Mouse (Mus musculus) gastrocnemius, adult 18-20 months (tissue): ENCODE results near the gene Gm10190. TPM values are rescaled to one million over a fixed set of nuclear protein-coding genes. Genes with fewer than 3 reads are reported as not detected.

Experiments
- total RNA-seq, 2 experiments: library from RNA; stranded (reverse); gene quantifications; 2 replicates each; pipeline ENCODE4 v1.2.3; 2021

Gene Gm10190
- total RNA-seq, 2 experiments from 2014 or later = not detected

Other genes starting within 250 kb of the Gm10190 start
- gene Galm, start 246.1 kb downstream of the Gm10190 start, total RNA-seq = 1 to 10 TPM; 2.5 to 2.8 TPM
- 10 to 100 TPM; 26.3 to 31.9 TPM for gene Srsf7, start 166.2 kb downstream of the Gm10190 start, total RNA-seq
- not detected for gene Ttc39d, start 166.1 kb downstream of the Gm10190 start, total RNA-seq
- gene Gemin6, start 149.1 kb downstream of the Gm10190 start, total RNA-seq = 1 to 10 TPM; 7.1 to 7.8 TPM
- 1 to 10 TPM; 6.9 to 7.4 TPM for gene Morn2, start 83.3 kb downstream of the Gm10190 start, total RNA-seq
- gene Dhx57, start 83.1 kb downstream of the Gm10190 start, total RNA-seq = 1 to 10 TPM; 6.4 to 7.7 TPM
- not detected for gene Arhgef33, start 66.1 kb downstream of the Gm10190 start, total RNA-seq
- 10 to 100 TPM; 15.0 to 15.6 TPM for gene Sos1, start 106.9 kb upstream of the Gm10190 start, total RNA-seq
- under 1 TPM in 1 of 2 experiments, not detected in 1; 0.19 TPM for gene Cdkl4, start 204.3 kb upstream of the Gm10190 start, total RNA-seq